ENCODE assay signal across 7 mouse cellular contexts in genomic region chr16:38712105-38712504, GRCm38 (mm10). TPM values are rescaled to one million over a fixed set of nuclear protein-coding genes. Genes with fewer than 3 reads are reported as not detected.
DNase-seq lines count a peak whose midpoint lies in the region; ATAC-seq and TF ChIP-seq lines count a peak whose summit lies in the region.

No protein-coding gene starts in this region.

- 6% methylated on average over 12 of the region's 12 CpGs for WGBS in embryonic facial prominence, embryonic 13.5 days
- WGBS in limb, embryonic 10.5 days, result 6% methylated on average over 12 of the region's 12 CpGs

- peak overlapping the region; percentile 76 for H3K4me2 ChIP-seq in embryonic facial prominence, embryonic 13.5 days

- H3K36me3 ChIP-seq in testis, adult 2 months (ENCODE audit: control insufficient read depth, insufficient read depth, low read length), result no peaks in the 10 kb centered on the region
- no peaks in the 10 kb centered on the region for H3K36me3 ChIP-seq in embryonic facial prominence, embryonic 13.5 days
- H3K36me3 ChIP-seq in limb, embryonic 10.5 days, result no peaks in the 10 kb centered on the region

- no peaks in the 10 kb centered on the region for H3K9me3 ChIP-seq in embryonic facial prominence, embryonic 13.5 days
- no peaks in the 10 kb centered on the region for H3K9me3 ChIP-seq in limb, embryonic 10.5 days (replicated peaks)

- no peak for ATAC-seq in embryonic facial prominence, embryonic 13.5 days (ENCODE audit: insufficient number of reproducible peaks, insufficient read depth, low FRiP score, low TSS enrichment, low read depth)

- no peak overlapping the region for H3K27ac ChIP-seq in testis, adult 2 months (ENCODE audit: control insufficient read depth, insufficient read depth, low read depth, low read length)
- H3K27ac ChIP-seq in embryonic facial prominence, embryonic 13.5 days, result peak overlapping the region; percentile 93
- peak overlapping the region; percentile 93; the same call in 1 of the 2 replicates for H3K27ac ChIP-seq in limb, embryonic 10.5 days

- peaks cover 8% of the 10 kb centered on the region; the same call in 1 of the 2 replicates for H3K4me1 ChIP-seq in testis, adult 2 months (ENCODE audit: control insufficient read depth, insufficient read depth, low read length)
- H3K4me1 ChIP-seq in embryonic facial prominence, embryonic 13.5 days, result peaks cover 33% of the 10 kb centered on the region
- H3K4me1 ChIP-seq in limb, embryonic 10.5 days, result peaks cover 25% of the 10 kb centered on the region; the same call in 1 of the 2 replicates

- H3K4me3 ChIP-seq in testis, adult 2 months (ENCODE audit: control insufficient read depth, low read depth, low read length), result peak overlapping the region; percentile 83
- peak overlapping the region; percentile 71 for H3K4me3 ChIP-seq in embryonic facial prominence, embryonic 13.5 days
- peak overlapping the region; percentile 78 for H3K4me3 ChIP-seq in limb, embryonic 10.5 days

- TF ChIP-seq POLR2A in testis, adult 2 months (IDR thresholded peaks at IDR 0.05; ENCODE audit: control insufficient read depth, low read depth, low read length), result no peak

- TF ChIP-seq CTCF in testis, adult 2 months (IDR thresholded peaks at IDR 0.05; ENCODE audit: control insufficient read depth, insufficient read depth, insufficient replicate concordance, low read depth, low read length), result no peak

- H3K27me3 ChIP-seq in testis, adult 2 months (ENCODE audit: control insufficient read depth, insufficient read depth, low read length), result no peaks in the 10 kb centered on the region
- no peaks in the 10 kb centered on the region; the same call in 1 of the 2 replicates for H3K27me3 ChIP-seq in embryonic facial prominence, embryonic 13.5 days
- H3K27me3 ChIP-seq in limb, embryonic 10.5 days (ENCODE audit: low read depth, poor library complexity, severe bottlenecking), result no peaks in the 10 kb centered on the region

- DNase-seq in testis, postnatal 14 days (ENCODE audit: low spot score), result no peak
- DNase-seq in limb, embryonic 10.5 days (ENCODE audit: low spot score), result peak; percentile 60
- peak; percentile 39 for DNase-seq in neural tube, embryonic 10.5 days (ENCODE audit: extremely low spot score, low spot score)
- no peak for DNase-seq in right cerebral cortex, postnatal 36 days (ENCODE audit: low spot score in 2 of 2)
- no peak for DNase-seq in layer of hippocampus, adult 9-11 months

- peak overlapping the region; percentile 81 for H3K9ac ChIP-seq in embryonic facial prominence, embryonic 13.5 days

RNA-seq across cellular contexts. Expression of gene Arhgap31, which starts 1.0 kb away (rescaled TPM):
- 1.9 and 2.6 TPM in 2 replicates for polyA plus RNA-seq in testis, adult 2 months (2012; rRNA removed)
- polyA plus RNA-seq in embryonic facial prominence, embryonic 13.5 days (2015; fragmentation: Nextera tagmentation; extraction: Ambion mirVana), result 14.0 and 15.5 TPM in 2 replicates
- polyA plus RNA-seq in limb, embryonic 10.5 days (2016; fragmentation: Nextera tagmentation; extraction: Ambion mirVana), result 6.3 and 6.7 TPM in 2 replicates

RNA-seq across cellular contexts. Expression of gene B4galt4, which starts 30.0 kb away (rescaled TPM):
- 0.72 and 0.91 TPM in 2 replicates for polyA plus RNA-seq in testis, adult 2 months (2012; rRNA removed)
- polyA plus RNA-seq in embryonic facial prominence, embryonic 13.5 days (2015; fragmentation: Nextera tagmentation; extraction: Ambion mirVana), result 23.1 and 29.1 TPM in 2 replicates
- polyA plus RNA-seq in limb, embryonic 10.5 days (2016; fragmentation: Nextera tagmentation; extraction: Ambion mirVana), result 19.2 and 23.0 TPM in 2 replicates

Comparison
In these comparisons a context has a peak if more than half of its experiments do, and no peak if none do; other contexts are left out.
1. DNase-seq: peak in limb, embryonic 10.5 days (single experiment) and neural tube, embryonic 10.5 days (single experiment); none in testis, postnatal 14 days (single experiment), right cerebral cortex, postnatal 36 days (0 of 2) and layer of hippocampus, adult 9-11 months (single experiment).
2. RNA of gene B4galt4, which starts 30.0 kb away (polyA plus RNA-seq): 23.1 to 29.1 TPM in embryonic facial prominence, embryonic 13.5 days and 19.2 to 23.0 TPM in limb, embryonic 10.5 days; 0.72 to 0.91 TPM in testis, adult 2 months; every median in the first group is over 10 times any median in the second.
3. Peak in every context shown above with its lines, with median percentiles within 50 percentile points of each other: H3K4me3 ChIP-seq.